Mouse (Mus musculus): ENCODE data around the gene Mgp.

Mgp gene

DNA sequence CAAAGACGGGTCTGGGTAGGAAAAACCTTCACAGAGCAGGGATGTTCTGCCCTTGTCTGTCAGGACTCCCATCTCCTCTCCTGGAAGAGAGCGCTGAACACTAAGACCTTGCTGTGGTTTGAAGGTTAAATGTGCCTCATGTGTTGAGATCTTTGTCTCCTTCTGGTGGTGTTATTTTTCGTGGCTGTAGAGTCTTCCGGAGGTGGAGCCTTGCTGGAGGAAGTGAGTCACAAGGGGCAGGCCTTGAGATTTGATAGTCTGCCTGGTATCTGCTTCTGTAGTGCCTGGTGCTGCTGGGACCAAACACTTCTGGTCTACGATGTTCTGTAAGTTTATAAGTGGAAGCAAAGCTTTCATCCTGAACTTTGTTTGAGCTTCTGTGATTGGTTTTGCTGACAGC lies 26.7 kb downstream of the Mgp start:
- no peak for DNase-seq

DNA sequence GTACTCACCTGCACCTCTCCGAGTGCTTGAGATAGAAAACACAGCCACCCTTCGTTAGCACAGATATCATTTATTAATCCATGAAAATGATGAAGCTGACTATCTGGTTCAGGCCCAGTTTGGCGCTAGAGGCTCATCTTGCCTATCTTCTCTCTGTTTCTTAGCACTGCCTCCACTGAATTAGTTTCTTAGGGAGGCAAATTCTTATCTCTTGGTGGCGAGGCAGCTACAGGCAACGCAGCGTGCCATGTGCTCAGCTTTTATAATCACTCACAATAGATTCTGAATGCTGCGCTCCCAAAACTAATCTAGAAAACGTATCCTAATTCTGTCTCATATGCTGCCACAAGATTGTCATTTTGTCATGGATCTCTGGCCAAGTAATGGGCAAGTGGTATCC lies 27.2 kb downstream of the Mgp start:
- no peak for DNase-seq

DNA sequence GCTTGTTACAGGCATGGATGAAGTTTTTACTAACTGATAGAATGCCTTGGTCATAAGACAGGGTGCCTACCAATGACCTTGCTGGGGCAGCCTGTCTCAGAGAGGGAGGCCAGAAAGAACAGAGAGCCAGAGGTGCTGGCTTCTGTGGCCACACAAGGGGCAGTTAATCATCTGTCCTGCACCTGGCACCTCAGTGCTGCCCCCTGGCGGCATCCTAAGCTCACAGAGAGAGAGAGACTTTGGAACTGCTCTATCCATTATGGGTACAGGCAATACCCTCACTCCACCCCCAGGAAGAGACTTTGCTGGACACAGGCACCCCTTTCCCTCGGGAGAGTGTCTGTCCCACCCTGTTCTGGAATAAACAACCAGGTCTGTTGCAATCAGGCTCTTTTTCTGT lies 27.8 kb downstream of the Mgp start:
- peak; percentile 95 for DNase-seq

DNA sequence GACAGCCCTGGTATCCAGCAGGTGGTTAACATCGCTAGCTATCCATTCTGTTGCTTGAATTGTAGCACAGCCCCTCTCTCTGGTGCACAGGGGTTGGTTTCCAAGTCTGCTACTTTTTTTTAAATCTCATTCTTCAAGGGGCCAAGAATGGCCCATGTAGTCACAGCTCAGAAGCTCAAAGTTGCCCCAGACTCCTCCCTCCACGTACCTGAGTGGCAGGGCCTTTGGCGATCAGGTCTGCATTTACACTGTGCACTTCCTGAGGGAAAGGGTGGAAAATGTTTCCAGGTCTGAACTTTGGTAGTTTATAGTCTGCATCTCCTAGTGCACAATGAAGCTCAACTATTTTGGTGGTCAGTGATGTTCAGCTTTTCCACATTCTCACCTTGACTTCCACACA lies 28.4 kb downstream of the Mgp start:
- peak; percentile 70 for DNase-seq

DNA sequence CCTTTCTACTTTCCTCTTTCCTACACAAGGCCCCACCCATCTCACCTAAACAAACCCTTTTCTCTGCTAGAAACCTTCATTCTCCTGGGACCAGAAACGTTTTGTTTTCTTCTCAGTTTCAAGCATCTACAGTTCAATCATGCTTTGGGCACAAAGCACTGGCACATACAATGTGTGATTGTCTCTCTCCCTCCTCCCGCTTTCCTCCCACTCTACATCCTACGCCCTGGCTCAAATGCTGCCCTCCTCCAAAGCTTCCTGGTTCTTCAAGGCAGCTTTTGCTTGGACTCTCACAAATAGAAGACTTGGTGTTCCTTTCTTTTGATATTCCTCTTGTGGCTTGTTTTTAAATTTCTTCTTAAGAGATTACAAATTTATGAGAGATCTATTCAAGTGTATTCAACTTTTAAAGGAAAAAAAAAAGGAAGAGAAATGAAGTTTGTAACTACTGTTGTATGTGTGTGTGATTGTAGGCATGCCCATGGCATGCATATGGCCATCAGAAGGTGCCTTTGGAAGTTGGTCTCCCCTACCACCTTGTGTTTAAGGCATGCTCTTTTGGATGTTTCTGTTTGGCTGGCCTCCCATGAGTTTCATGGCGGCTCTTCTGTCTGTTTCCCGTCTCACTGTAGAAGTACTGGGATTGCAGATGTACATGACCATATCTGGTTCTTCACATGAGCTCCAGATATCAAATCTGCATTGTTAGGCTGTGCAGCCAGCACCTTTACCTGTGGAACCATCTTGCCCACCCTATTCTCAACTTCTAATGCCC lies 29.7 kb downstream of the Mgp start:
- peak; percentile 64 for DNase-seq

DNA sequence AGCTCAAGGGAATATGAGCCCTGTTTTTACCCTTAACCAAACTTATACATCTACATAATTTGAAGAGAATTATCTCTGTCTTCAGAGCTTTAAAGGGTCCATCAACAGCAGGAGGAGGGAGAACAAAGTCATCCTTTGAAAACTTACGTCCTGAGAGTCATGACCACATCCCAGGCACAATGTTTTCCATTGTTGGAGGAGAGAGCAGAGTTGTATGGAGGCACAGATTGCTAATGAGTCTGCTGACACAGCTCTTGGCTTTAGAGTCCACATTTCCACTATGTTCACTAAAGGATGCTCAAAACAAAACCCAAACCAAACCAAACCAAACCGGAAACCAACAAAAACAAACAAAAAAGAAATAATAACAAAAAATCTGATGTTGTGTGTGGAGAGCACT lies 30.7 kb downstream of the Mgp start:
- DNase-seq: no peak

DNA sequence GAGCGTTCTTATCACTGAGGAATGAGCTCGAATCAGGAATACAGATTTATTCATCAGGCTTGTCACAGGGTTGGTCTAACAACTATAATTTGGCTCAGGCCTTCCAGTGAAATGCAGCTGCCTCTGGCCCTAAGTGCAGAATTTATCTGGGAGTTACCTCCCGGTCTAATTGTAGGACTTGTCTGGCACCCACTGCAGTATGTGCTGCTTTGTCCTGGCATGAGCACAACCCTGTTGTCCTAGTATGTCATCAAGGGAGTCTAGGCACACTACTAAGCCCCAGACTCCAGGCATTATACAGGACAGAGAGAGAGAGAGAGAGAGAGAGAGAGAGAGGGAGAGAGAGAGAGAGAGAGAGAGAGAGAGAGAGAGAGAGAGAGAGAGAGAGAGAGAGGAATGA lies 38.3 kb downstream of the Mgp start:
- peak; percentile 86 for DNase-seq

DNA sequence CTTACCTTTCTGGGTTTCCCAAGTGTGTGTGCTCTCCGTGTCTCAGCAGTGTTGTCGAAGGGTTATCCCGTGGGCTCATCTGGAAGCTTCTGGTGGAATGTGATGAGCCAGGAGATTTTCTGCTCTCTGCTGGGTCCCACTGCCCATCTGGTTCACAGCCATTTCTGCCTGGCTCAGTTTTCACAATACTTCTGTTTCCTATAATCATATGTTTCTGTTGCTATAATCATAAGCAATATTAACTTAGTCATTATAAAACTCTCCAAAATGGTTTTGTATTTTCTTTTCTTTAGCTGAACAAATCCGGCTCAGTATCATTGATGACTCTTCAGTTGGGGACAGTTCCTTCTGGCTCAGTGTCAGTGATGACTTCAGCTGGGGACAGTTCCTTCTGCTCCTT lies 40.3 kb downstream of the Mgp start, which contains the start of gene Smco3:
TSS of gene Smco3 (minus strand) at position 101 of the 400 bp plus-strand sequence.
- peak; percentile 51 for DNase-seq

DNA sequence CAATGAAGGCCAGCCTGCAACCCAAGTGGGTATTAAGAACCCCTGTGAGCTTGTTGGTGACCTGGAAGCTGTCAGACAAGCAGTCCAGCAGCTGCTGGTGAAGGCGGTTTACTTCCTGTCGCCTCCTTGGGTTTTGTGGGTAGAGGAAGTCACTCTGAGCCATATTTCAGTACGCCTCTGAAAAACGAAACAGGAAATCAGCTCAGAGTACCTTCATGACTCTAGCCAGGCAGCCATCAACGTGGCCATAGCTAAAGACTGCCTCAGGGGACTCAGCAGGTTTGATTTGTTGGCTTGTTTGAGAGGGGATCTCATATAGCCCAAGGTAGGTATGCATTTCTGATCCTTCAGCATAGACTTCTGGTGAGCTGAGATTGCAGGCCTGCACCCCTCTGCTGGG lies 43.9 kb downstream of the Mgp start:
- DNase-seq: peak; percentile 89

DNA sequence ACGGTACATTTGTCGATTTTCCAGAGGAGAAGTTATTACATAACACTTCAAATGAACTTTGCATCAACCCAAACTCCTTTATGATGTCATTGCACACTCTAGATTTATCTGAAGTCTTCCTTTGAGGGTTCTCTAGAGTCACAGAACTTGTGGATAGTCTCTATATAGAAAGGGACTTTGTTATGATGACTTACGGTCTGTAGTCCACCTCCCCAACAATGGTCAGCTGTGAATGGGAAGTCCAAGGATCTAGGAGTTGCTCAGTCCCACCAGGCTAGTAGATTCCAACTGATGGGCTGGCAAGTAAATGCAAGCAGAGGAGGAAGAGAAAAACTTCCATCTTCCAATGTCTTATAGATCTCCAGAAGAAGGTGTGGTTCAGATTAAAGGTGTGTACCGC lies 46.9 kb downstream of the Mgp start:
- peak; percentile 86 for DNase-seq

DNA sequence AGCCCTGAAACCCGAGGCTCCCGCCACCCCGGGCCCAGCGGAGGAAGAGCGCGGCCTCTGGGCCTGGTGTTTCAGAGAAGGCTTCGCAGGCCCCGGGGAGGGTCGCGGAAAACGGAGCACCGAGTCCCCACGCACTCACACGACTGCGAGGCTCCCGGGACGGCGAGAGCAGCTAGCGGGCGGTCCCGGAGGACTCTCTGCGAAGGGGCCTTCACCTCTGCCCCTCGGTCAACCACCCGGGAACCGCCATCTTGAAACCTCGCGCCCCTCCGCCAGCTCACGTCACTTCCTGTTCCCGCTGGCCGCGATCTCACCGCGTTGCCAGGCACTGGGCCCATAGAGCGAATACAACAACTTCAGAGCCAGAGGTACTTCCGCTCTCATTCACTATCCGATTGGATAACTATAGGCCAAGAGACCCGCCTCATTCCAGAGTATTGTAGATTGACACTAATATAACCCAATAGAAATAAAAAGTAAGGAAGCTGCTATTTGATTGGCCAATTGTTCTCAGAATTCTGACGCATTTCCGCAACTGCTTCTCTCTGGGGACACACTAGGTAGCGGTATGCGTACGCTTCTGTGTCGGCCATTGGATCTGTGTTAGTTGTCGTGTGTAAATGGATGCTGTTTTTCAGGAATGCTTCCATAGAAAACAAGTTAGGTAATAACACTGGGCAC lies 47.6 kb downstream of the Mgp start, which contains the start of gene Wbp11:
TSS of gene Wbp11 (minus strand) at position 353 of the 681 bp plus-strand sequence.
- DNase-seq: peak; percentile 100

DNA sequence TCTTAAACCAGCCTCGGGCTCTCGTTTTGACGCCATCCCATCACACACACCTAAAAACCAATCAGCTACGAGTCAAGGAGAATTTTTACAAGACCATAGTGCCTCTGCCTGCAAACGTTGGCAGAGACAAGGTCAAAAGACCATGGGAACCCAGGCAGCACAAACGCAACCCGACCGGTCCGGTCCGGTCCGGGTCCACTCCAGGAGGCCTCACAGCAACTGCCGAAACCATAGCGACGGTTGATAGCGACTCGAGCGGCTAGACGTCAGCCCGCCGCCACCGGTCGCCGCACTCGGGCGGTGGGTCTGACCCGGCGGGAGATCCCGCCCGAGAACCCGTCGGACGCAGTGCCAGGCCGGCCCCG lies 48.1 kb downstream of the Mgp start, which contains the start of gene BC049715:
TSS of gene BC049715 (plus strand) at position 111 of the 365 bp plus-strand sequence.
- no peak for DNase-seq

DNA sequence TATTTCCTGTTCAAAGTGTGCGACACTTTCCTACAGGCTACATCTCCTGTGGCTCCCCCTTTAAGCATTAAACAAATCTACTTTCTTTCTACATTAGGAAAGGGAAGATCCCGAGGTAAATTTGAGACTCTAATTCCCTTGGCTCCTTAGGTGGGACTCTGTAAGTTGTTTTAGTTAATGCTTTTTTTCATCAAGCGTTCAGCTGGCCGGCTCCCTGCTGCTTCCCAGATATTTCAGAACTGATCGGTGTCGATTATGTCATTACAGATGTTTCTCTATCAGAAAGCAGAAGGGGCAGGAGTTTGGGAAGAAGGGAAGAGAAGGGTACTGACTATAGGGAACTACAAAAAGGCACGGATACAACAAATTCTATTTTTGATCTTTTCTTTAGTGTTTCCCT lies 48.5 kb downstream of the Mgp start:
- no peak for DNase-seq

DNA sequence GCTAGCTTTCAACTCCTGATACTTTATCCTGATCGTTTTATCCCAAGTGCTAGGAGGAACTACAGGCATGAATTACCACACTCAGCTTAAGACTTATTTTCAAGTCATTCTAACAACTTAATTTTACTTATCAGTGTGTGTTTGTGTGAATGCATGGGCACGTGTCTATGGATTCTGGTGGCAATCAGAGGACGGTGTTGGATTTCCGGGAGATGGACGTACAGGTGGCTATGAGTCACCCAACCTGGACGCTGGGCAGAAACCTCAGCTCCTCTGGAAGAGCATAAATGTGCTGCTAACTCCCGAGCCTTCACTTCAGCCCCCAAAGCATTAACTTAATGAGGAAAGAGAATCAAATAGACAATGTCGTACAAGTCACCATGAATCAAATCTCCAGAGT lies 50.6 kb downstream of the Mgp start:
- peak; percentile 35 for DNase-seq

Measured in heart, adult 11 months (tissue).